Comparison of ENCODE assay signal across 8 mouse cellular contexts in genomic region chr5:102149481-102150129, GRCm38 (mm10).
DNase-seq lines count a peak whose midpoint lies in the region; ATAC-seq and TF ChIP-seq lines count a peak whose summit lies in the region.

No protein-coding gene starts in this region.

- TF ChIP-seq POLR2A in cortical plate, adult 2 months (IDR thresholded peaks at IDR 0.05; ENCODE audit: extremely low read depth, insufficient read depth, low read length), result no peak

- TF ChIP-seq EP300 in liver, embryonic 14.5 days (IDR thresholded peaks at IDR 0.05; ENCODE audit: low read depth), result no peak

- H3K36me3 ChIP-seq in liver, embryonic 14.5 days (replicated peaks; ENCODE audit: control insufficient read depth, insufficient read depth, low read depth), result no peaks in the 10 kb centered on the region

- no peak overlapping the region for H3K4me2 ChIP-seq in liver, embryonic 14.5 days (ENCODE audit: low read depth)

- DNase-seq in B cell, adult 2 months, result peak; percentile 56 to 59
- DNase-seq in adrenal gland, adult (ENCODE audit: inconsistent age in 2 of 2, low spot score in 1 of 2), result peak; percentile 61 to 92
- peak; percentile 81 for DNase-seq in gastrocnemius, postnatal 10 days
- peak; percentile 88 for DNase-seq in kidney, postnatal 4 days
- peak in 2 of 3 experiments; percentile 7 to 17 for DNase-seq in liver, embryonic 14.5 days (ENCODE audit: low read depth in 3 of 3, low spot score in 3 of 3)
- DNase-seq in ovary, postnatal 10 days (ENCODE audit: low spot score), result peak; percentile 24
- peak; percentile 40 to 72 for DNase-seq in urinary bladder, adult 18-20 months (ENCODE audit: low spot score in 2 of 2)

- H3K27ac ChIP-seq in cortical plate, adult 2 months (ENCODE audit: insufficient read depth, low read length), result no peak overlapping the region
- no peak overlapping the region for H3K27ac ChIP-seq in liver, embryonic 14.5 days

- 40% methylated on average over 14 of the region's 14 CpGs for WGBS in liver, embryonic 14.5 days (ENCODE audit: insufficient replicate concordance)

- H3K4me3 ChIP-seq in cortical plate, adult 2 months (ENCODE audit: insufficient read depth, low read length), result no peak overlapping the region
- no peak overlapping the region for H3K4me3 ChIP-seq in liver, embryonic 14.5 days (ENCODE audit: insufficient read depth in 1 of 2, low read depth in 2 of 2, low read length in 2 of 2)

- H3K9me3 ChIP-seq in liver, embryonic 14.5 days (ENCODE audit: control insufficient read depth, low read length), result no peaks in the 10 kb centered on the region

- no peaks in the 10 kb centered on the region for H3K27me3 ChIP-seq in liver, embryonic 14.5 days (ENCODE audit: control insufficient read depth, insufficient read depth, low read length)

- H3K4me1 ChIP-seq in cortical plate, adult 2 months (ENCODE audit: control insufficient read depth, insufficient read depth, low read length), result no peaks in the 10 kb centered on the region
- no peaks in the 10 kb centered on the region for H3K4me1 ChIP-seq in liver, embryonic 14.5 days (replicated peaks; ENCODE audit: control insufficient read depth in 2 of 2, insufficient read depth in 2 of 2, low read length in 1 of 2)

- peak; percentile 98 for TF ChIP-seq CTCF in cortical plate, adult 2 months (IDR thresholded peaks at IDR 0.05; ENCODE audit: extremely low read depth, insufficient read depth, low read length)
- peak; percentile 78 for TF ChIP-seq CTCF in liver, embryonic 14.5 days (IDR thresholded peaks at IDR 0.05; ENCODE audit: low read depth)

- no peak for ATAC-seq in liver, embryonic 14.5 days (ENCODE audit: insufficient read depth)

- no peak overlapping the region for H3K9ac ChIP-seq in liver, embryonic 14.5 days (replicated peaks)

Comparison
In these comparisons a context has a peak if more than half of its experiments do, and no peak if none do; other contexts are left out.
1. DNase-seq: peak in every context shown above with its lines; median percentile 88 in kidney, postnatal 4 days; 81 in gastrocnemius, postnatal 10 days; 76 in adrenal gland, adult; 58 in B cell, adult 2 months; 56 in urinary bladder, adult 18-20 months; 24 in ovary, postnatal 10 days; 12 in liver, embryonic 14.5 days.